Mouse (Mus musculus) embryonic fibroblast, embryonic 13.5 days (primary cell): ENCODE results near the gene Enpp7.

ENCODE experiments used
- CTCF ChIP-seq: IDR thresholded peaks from 2 replicates; pipeline ENCODE4 v1.5.1; 2011; ENCODE audit warnings: mild to moderate bottlenecking, control low read depth, low read length, moderate library complexity, borderline replicate concordance; ENCODE audit not compliant: insufficient read depth
- POLR2A ChIP-seq: IDR thresholded peaks from 2 replicates; pipeline ENCODE4 v1.6.1; 2011; ENCODE audit warnings: low read depth, mild to moderate bottlenecking, control low read depth, low read length, moderate library complexity

GRCm38 (mm10) chr11:119017506-119017905 is 29.5 kb downstream of the Enpp7 start:
- TF ChIP-seq CTCF: no peak
- TF ChIP-seq POLR2A: no peak
